In genomic region chr10:88620809-88621208, GRCm38 (mm10) we compare ENCODE assay signal across 24 mouse cellular contexts. TPM values are rescaled to one million over a fixed set of nuclear protein-coding genes. Genes with fewer than 3 reads are reported as not detected.
DNase-seq lines count a peak whose midpoint lies in the region; ATAC-seq and TF ChIP-seq lines count a peak whose summit lies in the region.
"Had no signal": no experiment of that assay in that cellular context is flagged by ENCODE, and none has a peak within 500 bp of the region (broad histone marks: within the 10 kb centered on the region; RNA-seq: fewer than 3 reads in every experiment).

No protein-coding gene starts in this region.

- H3K36me3 ChIP-seq in heart, embryonic 11.5 days (ENCODE audit: control insufficient read depth, insufficient read depth, low read length), result no peaks in the 10 kb centered on the region
- H3K36me3 ChIP-seq in liver, postnatal 0 days (replicated peaks; ENCODE audit: insufficient read depth, low read length), result no peaks in the 10 kb centered on the region
- no peaks in the 10 kb centered on the region for H3K36me3 ChIP-seq in liver, embryonic 12.5 days
- H3K36me3 ChIP-seq in hindbrain, embryonic 13.5 days, result no peaks in the 10 kb centered on the region
- H3K36me3 ChIP-seq: forebrain, embryonic 10.5 days; hindbrain, embryonic 12.5 days; limb, embryonic 13.5 days; liver, embryonic 13.5 days; midbrain, embryonic 15.5 days; neural tube, embryonic 13.5 days; stomach, embryonic 15.5 days had no signal

- no peaks in the 10 kb centered on the region for H3K9me3 ChIP-seq in heart, embryonic 11.5 days (replicated peaks; ENCODE audit: control insufficient read depth, low read length)
- no peaks in the 10 kb centered on the region for H3K9me3 ChIP-seq in liver, postnatal 0 days (ENCODE audit: low read length)
- no peaks in the 10 kb centered on the region for H3K9me3 ChIP-seq in liver, embryonic 12.5 days (replicated peaks)
- H3K9me3 ChIP-seq in hindbrain, embryonic 13.5 days, result no peaks in the 10 kb centered on the region
- H3K9me3 ChIP-seq: forebrain, embryonic 10.5 days; hindbrain, embryonic 12.5 days; limb, embryonic 13.5 days; liver, embryonic 13.5 days; megakaryocyte, embryonic 14.5 days; midbrain, embryonic 15.5 days; neural tube, embryonic 13.5 days; stomach, embryonic 15.5 days had no signal

- 0 out of 2 replicates have a peak, but pooled peaks have one; percentile 14 for TF ChIP-seq CTCF in liver, postnatal 0 days (IDR thresholded peaks at IDR 0.05; ENCODE audit: low read depth)

- no peak overlapping the region for H3K4me3 ChIP-seq in heart, embryonic 11.5 days (ENCODE audit: low read depth, low read length)
- H3K4me3 ChIP-seq in liver, postnatal 0 days (ENCODE audit: low read depth, low read length), result no peak overlapping the region
- H3K4me3 ChIP-seq in liver, embryonic 12.5 days, result no peak overlapping the region
- no peak overlapping the region for H3K4me3 ChIP-seq in hindbrain, embryonic 13.5 days
- H3K4me3 ChIP-seq: forebrain, embryonic 10.5 days; hindbrain, embryonic 12.5 days; limb, embryonic 13.5 days; liver, embryonic 13.5 days; megakaryocyte, embryonic 14.5 days; midbrain, embryonic 15.5 days; neural tube, embryonic 13.5 days; stomach, embryonic 15.5 days had no signal

- H3K4me2 ChIP-seq in heart, embryonic 11.5 days, result no peak overlapping the region
- H3K4me2 ChIP-seq in liver, postnatal 0 days (ENCODE audit: low read depth, low read length), result no peak overlapping the region
- no peak overlapping the region for H3K4me2 ChIP-seq in liver, embryonic 12.5 days
- H3K4me2 ChIP-seq in hindbrain, embryonic 13.5 days, result no peak overlapping the region
- H3K4me2 ChIP-seq: hindbrain, embryonic 12.5 days; limb, embryonic 13.5 days; liver, embryonic 13.5 days; midbrain, embryonic 15.5 days; neural tube, embryonic 13.5 days; stomach, embryonic 15.5 days had no signal

- WGBS in heart, embryonic 11.5 days (ENCODE audit: insufficient replicate concordance), result 90% methylated on average over 3 of the region's 3 CpGs
- WGBS in liver, postnatal 0 days (ENCODE audit: insufficient replicate concordance), result 70% methylated on average over 3 of the region's 3 CpGs
- 73% methylated on average over 3 of the region's 3 CpGs for WGBS in liver, embryonic 12.5 days (ENCODE audit: insufficient replicate concordance)
- 97% methylated on average over 3 of the region's 3 CpGs for WGBS in hindbrain, embryonic 13.5 days

- ATAC-seq in heart, embryonic 11.5 days (replicated peaks; ENCODE audit: insufficient number of reproducible peaks, low FRiP score, low TSS enrichment), result no peak
- no peak for ATAC-seq in liver, postnatal 0 days
- no peak for ATAC-seq in liver, embryonic 12.5 days
- ATAC-seq in hindbrain, embryonic 13.5 days (ENCODE audit: low FRiP score), result no peak
- ATAC-seq: forebrain, embryonic 16.5 days; midbrain, embryonic 15.5 days had no signal

- H3K27ac ChIP-seq in heart, embryonic 11.5 days (ENCODE audit: low read depth, low read length), result no peak overlapping the region
- H3K27ac ChIP-seq in liver, postnatal 0 days (ENCODE audit: low read depth), result no peak overlapping the region
- no peak overlapping the region for H3K27ac ChIP-seq in liver, embryonic 12.5 days
- no peak overlapping the region for H3K27ac ChIP-seq in hindbrain, embryonic 13.5 days
- H3K27ac ChIP-seq: forebrain, embryonic 10.5 days; hindbrain, embryonic 12.5 days; limb, embryonic 13.5 days; liver, embryonic 13.5 days; midbrain, embryonic 15.5 days; neural tube, embryonic 13.5 days; stomach, embryonic 15.5 days had no signal

- H3K27me3 ChIP-seq in heart, embryonic 11.5 days (ENCODE audit: control insufficient read depth, insufficient read depth, low read length), result 0 out of 2 replicates have a peak, but pooled peaks cover 3% of the 10 kb centered on the region
- no peaks in the 10 kb centered on the region for H3K27me3 ChIP-seq in liver, postnatal 0 days (ENCODE audit: insufficient read depth, low read length)
- no peaks in the 10 kb centered on the region for H3K27me3 ChIP-seq in liver, embryonic 12.5 days (replicated peaks)
- H3K27me3 ChIP-seq in hindbrain, embryonic 13.5 days, result no peaks in the 10 kb centered on the region
- H3K27me3 ChIP-seq: hindbrain, embryonic 12.5 days; limb, embryonic 13.5 days; liver, embryonic 13.5 days; megakaryocyte, embryonic 14.5 days; midbrain, embryonic 15.5 days; neural tube, embryonic 13.5 days; stomach, embryonic 15.5 days had no signal

- peak; percentile 69 for DNase-seq in heart, adult 11 months
- no peak for DNase-seq in liver, postnatal 0 days
- DNase-seq in 416B (ENCODE audit: low read depth), result peak; percentile 39
- peak; percentile 38 for DNase-seq in NIH3T3 (ENCODE audit: low read depth)
- no peak for DNase-seq in frontal cortex, adult 2 months (ENCODE audit: extremely low spot score in 1 of 2, low spot score in 1 of 2)
- DNase-seq: adrenal gland, adult 2 months; cerebellum, adult 11-12 months; cerebellum, postnatal 10 days; kidney, adult 9 months; layer of hippocampus, adult 9-11 months; liver, embryonic 13.5 days; thymus, adult 18-20 months; thymus, postnatal 4 days had no signal

- H3K9ac ChIP-seq in heart, embryonic 11.5 days (ENCODE audit: low read depth, low read length), result no peak overlapping the region
- no peak overlapping the region for H3K9ac ChIP-seq in liver, postnatal 0 days (replicated peaks)
- no peak overlapping the region for H3K9ac ChIP-seq in liver, embryonic 12.5 days
- H3K9ac ChIP-seq in hindbrain, embryonic 13.5 days, result no peak overlapping the region
- H3K9ac ChIP-seq: hindbrain, embryonic 12.5 days; limb, embryonic 13.5 days; liver, embryonic 13.5 days; midbrain, embryonic 15.5 days; neural tube, embryonic 13.5 days; stomach, embryonic 15.5 days had no signal

- no peaks in the 10 kb centered on the region for H3K4me1 ChIP-seq in heart, embryonic 11.5 days (ENCODE audit: control insufficient read depth, insufficient read depth, low read length)
- H3K4me1 ChIP-seq in liver, postnatal 0 days (ENCODE audit: insufficient read depth), result no peaks in the 10 kb centered on the region
- no peaks in the 10 kb centered on the region for H3K4me1 ChIP-seq in liver, embryonic 12.5 days
- H3K4me1 ChIP-seq in hindbrain, embryonic 13.5 days (replicated peaks), result no peaks in the 10 kb centered on the region
- H3K4me1 ChIP-seq: forebrain, embryonic 10.5 days; hindbrain, embryonic 12.5 days; liver, embryonic 13.5 days; megakaryocyte, embryonic 14.5 days; midbrain, embryonic 15.5 days; neural tube, embryonic 13.5 days; stomach, embryonic 15.5 days had no signal

- no peak for TF ChIP-seq EP300 in liver, postnatal 0 days (IDR thresholded peaks at IDR 0.05; ENCODE audit: low read depth)

RNA-seq across cellular contexts. Expression of gene Mybpc1, which starts 15.9 kb away (rescaled TPM):
- polyA plus RNA-seq in heart, embryonic 11.5 days (2014; fragmentation: Nextera tagmentation; extraction: Ambion mirVana), result 6.6 and 9.3 TPM in 2 replicates
- 0.67 and 10.6 TPM in 2 replicates for polyA plus RNA-seq in liver, postnatal 0 days (2015; fragmentation: Nextera tagmentation; extraction: Ambion mirVana)
- 0.46 and 0.48 TPM in 2 replicates for polyA plus RNA-seq in liver, embryonic 12.5 days (2016; fragmentation: Nextera tagmentation; extraction: Ambion mirVana)
- polyA plus RNA-seq in hindbrain, embryonic 13.5 days (2015; fragmentation: Nextera tagmentation; extraction: Ambion mirVana), result 5.3 and 6.2 TPM in 2 replicates
- 12.3 and 13.3 TPM in 2 replicates for polyA plus RNA-seq in frontal cortex, adult 2 months (2012; rRNA removed)

Comparison
In these comparisons a context has a peak if more than half of its experiments do, and no peak if none do; other contexts are left out.
1. DNase-seq: peak in heart, adult 11 months (single experiment), 416B (single experiment) and NIH3T3 (single experiment); none in liver, postnatal 0 days (single experiment) and frontal cortex, adult 2 months (0 of 2).